Mouse (Mus musculus): ENCODE measurements around the gene E2f2. TPM values are rescaled to one million over a fixed set of nuclear protein-coding genes. Genes with fewer than 3 reads are reported as not detected.

The E2f2 gene
- polyA plus RNA-seq (2015; fragmentation: Nextera tagmentation; extraction: Ambion mirVana) = 7.9 and 8.7 TPM in 2 replicates

DNA sequence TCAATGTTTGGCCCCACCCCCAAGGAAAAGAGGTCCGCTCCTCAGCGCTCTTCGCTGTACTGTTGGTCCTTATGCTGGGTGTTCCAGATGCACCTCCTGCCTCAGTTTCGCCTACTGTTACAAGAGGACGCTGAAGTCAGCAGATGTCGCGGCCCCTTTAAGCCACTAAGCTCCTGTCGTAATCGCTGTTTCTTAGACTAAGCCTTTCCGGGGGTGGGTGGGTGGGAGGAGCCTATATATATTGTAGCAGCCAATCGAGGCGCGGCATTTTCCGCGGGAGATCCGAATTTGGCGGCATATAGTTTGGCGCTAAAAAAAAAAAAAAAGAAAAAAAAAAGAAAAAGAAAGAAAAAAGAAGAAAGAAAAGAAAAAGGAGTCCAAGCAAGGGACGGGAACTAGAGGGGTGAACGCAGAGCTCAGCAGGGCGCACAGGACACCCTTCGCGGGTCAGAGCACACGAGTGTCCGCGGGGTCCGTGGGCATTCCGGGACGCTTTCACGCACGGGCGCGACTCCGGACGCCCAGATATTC, at the start of gene E2f2:
E2f2 (plus strand) TSS at position 384 of the 531 bp plus-strand sequence.
- WGBS = under 1% methylated on average over 35 of the region's 35 CpGs
- peak; percentile 51; the same call in 1 of the 2 replicates for ATAC-seq (ENCODE audit: low FRiP score, low read depth)
- no peaks in the 10 kb centered on the region for H3K27me3 ChIP-seq

DNA sequence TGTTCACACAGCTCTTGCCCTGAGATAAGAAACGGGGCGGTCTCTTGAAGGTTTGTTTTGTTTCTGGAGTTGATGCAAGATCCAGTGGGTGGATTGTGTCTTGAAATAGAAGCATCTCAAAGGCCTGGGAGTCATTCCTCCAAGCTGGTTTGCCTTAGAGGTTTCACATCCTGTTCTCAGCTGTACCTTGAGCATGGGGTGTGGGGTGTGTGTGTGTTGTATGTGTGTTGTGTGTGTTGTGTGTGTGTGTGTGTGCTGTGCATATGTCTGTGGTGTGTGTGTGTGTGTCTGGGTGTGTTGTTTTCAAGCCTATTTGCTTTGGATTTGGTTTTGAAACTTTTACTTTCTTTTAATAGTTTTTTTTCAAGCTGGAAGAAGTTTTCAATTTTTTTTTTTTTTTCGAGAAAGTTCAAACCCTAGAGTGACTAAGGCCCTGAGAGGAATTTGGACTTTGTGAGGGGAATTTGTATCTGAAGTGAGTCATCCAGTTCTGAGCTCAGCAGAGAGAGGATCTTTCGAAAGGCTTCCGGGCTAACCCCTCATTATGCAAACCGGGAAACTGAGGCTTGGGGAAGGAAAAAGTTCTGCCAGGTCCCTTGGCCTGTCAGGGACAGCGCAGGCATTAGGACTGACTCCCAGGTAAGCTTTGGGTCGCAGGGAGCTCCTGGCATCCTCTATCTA, 48.9 kb upstream of the E2f2 start:
- ATAC-seq (ENCODE audit: low FRiP score, low read depth) = no peak
- Histone ChIP-seq H3K4me3 (no peak overlapping the region), H3K27ac (peak overlapping the region; percentile 29; the same call in 1 of the 2 replicates), H3K27me3 (no peaks in the 10 kb centered on the region), H3K9me3 (no peaks in the 10 kb centered on the region), H3K36me3 (no peaks in the 10 kb centered on the region), H3K9ac (no peak overlapping the region), H3K4me1 (peaks cover 18% of the 10 kb centered on the region), H3K4me2 (replicated peaks) (no peak overlapping the region)
- WGBS = 69% methylated on average over 8 of the region's 8 CpGs

More for the DNA sequence above, at the start of gene E2f2:
- Histone ChIP-seq H3K27ac (peak within 1 kb of the TSS; percentile 65; the same call in 1 of the 2 replicates), H3K9ac (peak within 1 kb of the TSS; percentile 78), H3K36me3 (no peaks in the 10 kb centered on the region), H3K4me1 (peaks cover 46% of the 10 kb centered on the region), H3K4me2 (replicated peaks) (peak within 1 kb of the TSS; percentile 99), H3K4me3 (peak within 1 kb of the TSS; percentile 74), H3K9me3 (no peaks in the 10 kb centered on the region)

GRCm38 (mm10) chr4:136123792-136124161, 48.4 kb upstream of the E2f2 start:
- H3K27me3 ChIP-seq = no peaks in the 10 kb centered on the region
- no peak overlapping the region for H3K4me3 ChIP-seq
- no peaks in the 10 kb centered on the region for H3K36me3 ChIP-seq
- H3K9ac ChIP-seq = no peak overlapping the region
- H3K9me3 ChIP-seq = no peaks in the 10 kb centered on the region
- 90% methylated on average over 3 of the region's 3 CpGs for WGBS
- peaks cover 15% of the 10 kb centered on the region for H3K4me1 ChIP-seq
- H3K4me2 ChIP-seq (replicated peaks) = no peak overlapping the region
- ATAC-seq (ENCODE audit: low FRiP score, low read depth) = no peak
- H3K27ac ChIP-seq = no peak overlapping the region

DNA sequence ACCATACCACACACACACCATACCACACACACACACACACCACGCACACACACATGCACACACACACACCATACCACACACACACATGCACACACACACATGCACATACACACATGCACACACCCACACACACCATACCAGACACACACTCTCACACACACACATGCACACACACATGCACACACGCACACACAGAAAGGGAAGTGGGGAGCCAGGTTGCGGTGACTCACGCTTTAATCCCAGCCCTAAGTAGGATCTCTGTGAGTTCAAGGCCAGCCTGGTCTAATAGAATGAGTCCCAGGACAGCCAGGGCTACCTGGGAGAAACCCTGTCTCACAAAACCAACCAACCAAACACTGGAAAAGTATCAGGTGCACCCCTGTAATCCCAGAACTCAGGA, 47.6 kb upstream of the E2f2 start:
- H3K27me3 ChIP-seq = no peaks in the 10 kb centered on the region
- peaks cover 7% of the 10 kb centered on the region; the same call in 1 of the 2 replicates for H3K4me1 ChIP-seq
- H3K4me3 ChIP-seq = no peak overlapping the region
- no peak overlapping the region for H3K27ac ChIP-seq
- WGBS = 100% methylated on average over 4 of the region's 4 CpGs
- ATAC-seq (ENCODE audit: low FRiP score, low read depth) = no peak
- no peaks in the 10 kb centered on the region for H3K36me3 ChIP-seq
- H3K4me2 ChIP-seq (replicated peaks) = no peak overlapping the region
- peaks cover 4% of the 10 kb centered on the region; the same call in 1 of the 2 replicates for H3K9me3 ChIP-seq
- no peak overlapping the region for H3K9ac ChIP-seq

GRCm38 (mm10) chr4:136125458-136125857, 46.7 kb upstream of the E2f2 start:
- Histone ChIP-seq H3K4me2 (replicated peaks) (no peak overlapping the region), H3K4me1 (no peaks in the 10 kb centered on the region; the same call in 1 of the 2 replicates), H3K27ac (no peak overlapping the region), H3K9me3 (peaks cover 10% of the 10 kb centered on the region; the same call in 1 of the 2 replicates), H3K36me3 (no peaks in the 10 kb centered on the region), H3K4me3 (no peak overlapping the region), H3K27me3 (no peaks in the 10 kb centered on the region), H3K9ac (no peak overlapping the region)
- ATAC-seq (ENCODE audit: low FRiP score, low read depth) = no peak
- 88% methylated on average over 11 of the region's 11 CpGs for WGBS

- H3K9ac ChIP-seq = no peak overlapping the region
- no peak overlapping the region for H3K4me2 ChIP-seq (replicated peaks)
- no peaks in the 10 kb centered on the region for H3K27me3 ChIP-seq
- ATAC-seq (ENCODE audit: low FRiP score, low read depth) = no peak
- H3K9me3 ChIP-seq = peaks cover 10% of the 10 kb centered on the region; the same call in 1 of the 2 replicates
- H3K27ac ChIP-seq = no peak overlapping the region
- H3K4me3 ChIP-seq = no peak overlapping the region
- WGBS = 70% methylated on average over 5 of the region's 5 CpGs
- no peaks in the 10 kb centered on the region; the same call in 1 of the 2 replicates for H3K4me1 ChIP-seq
- no peaks in the 10 kb centered on the region for H3K36me3 ChIP-seq
Observed at GRCm38 (mm10) chr4:136126019-136126418, 46.2 kb upstream of the E2f2 start.

DNA sequence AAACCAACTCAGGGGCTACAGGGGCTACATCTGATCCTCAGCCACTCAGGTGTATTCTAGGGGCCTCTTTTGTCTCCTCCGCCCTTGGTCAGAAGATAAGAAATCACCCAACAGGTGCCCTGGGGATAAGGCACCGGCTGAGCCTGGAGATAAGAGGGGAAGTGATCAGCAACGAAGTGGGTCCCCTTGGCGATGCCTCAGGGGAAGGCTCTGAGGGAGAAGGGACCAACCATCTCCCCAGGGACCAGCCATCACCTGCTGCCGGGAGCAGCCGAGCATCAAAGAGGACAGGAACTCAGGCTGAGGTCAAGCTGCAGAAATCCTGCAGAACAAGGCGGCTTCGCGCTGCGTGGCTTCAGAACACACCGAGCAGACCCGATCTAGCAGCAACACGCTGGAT, 44.5 kb upstream of the E2f2 start:
- H3K4me1 ChIP-seq = peaks cover 1% of the 10 kb centered on the region
- no peaks in the 10 kb centered on the region for H3K36me3 ChIP-seq
- ATAC-seq (ENCODE audit: low FRiP score, low read depth) = no peak
- H3K4me2 ChIP-seq (replicated peaks) = no peak overlapping the region
- no peak overlapping the region for H3K4me3 ChIP-seq
- no peaks in the 10 kb centered on the region for H3K27me3 ChIP-seq
- no peak overlapping the region for H3K9ac ChIP-seq
- no peak overlapping the region for H3K27ac ChIP-seq
- H3K9me3 ChIP-seq = peaks cover 10% of the 10 kb centered on the region; the same call in 1 of the 2 replicates
- 62% methylated on average over 13 of the region's 13 CpGs for WGBS

- no peak overlapping the region for H3K4me2 ChIP-seq (replicated peaks)
- H3K9ac ChIP-seq = no peak overlapping the region
- WGBS = 82% methylated on average over 1 of the region's 1 CpGs
- peaks cover 10% of the 10 kb centered on the region; the same call in 1 of the 2 replicates for H3K9me3 ChIP-seq
- H3K27ac ChIP-seq = no peak overlapping the region
- H3K4me1 ChIP-seq = peaks cover 19% of the 10 kb centered on the region
- no peak overlapping the region for H3K4me3 ChIP-seq
- no peaks in the 10 kb centered on the region for H3K36me3 ChIP-seq
- no peaks in the 10 kb centered on the region for H3K27me3 ChIP-seq
- ATAC-seq (ENCODE audit: low FRiP score, low read depth) = no peak
Observed at GRCm38 (mm10) chr4:136129842-136130241, 42.4 kb upstream of the E2f2 start.

DNA sequence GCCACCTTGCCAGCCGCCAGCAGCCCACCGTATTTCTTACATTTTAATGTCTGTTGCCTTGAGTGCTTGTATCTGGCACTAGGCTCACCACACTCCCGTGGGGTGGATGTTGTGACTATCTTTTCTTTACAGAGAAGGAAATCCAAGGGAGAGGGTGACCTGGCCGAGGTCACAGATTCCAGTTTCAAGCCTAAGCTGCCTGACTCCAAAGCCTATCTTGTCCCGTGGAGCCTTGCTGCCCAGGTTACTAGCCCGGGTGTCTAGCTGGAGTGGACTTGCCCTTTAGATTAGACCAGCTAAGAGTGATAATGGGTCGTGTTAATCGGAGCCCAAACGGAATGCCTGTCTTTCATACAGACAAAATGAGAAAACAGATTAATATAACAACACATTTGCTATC, 38.4 kb upstream of the E2f2 start:
- Histone ChIP-seq H3K36me3 (no peaks in the 10 kb centered on the region), H3K9me3 (peaks cover 10% of the 10 kb centered on the region; the same call in 1 of the 2 replicates), H3K27me3 (no peaks in the 10 kb centered on the region), H3K4me1 (peaks cover 56% of the 10 kb centered on the region), H3K27ac (peak overlapping the region; percentile 100), H3K9ac (peak overlapping the region; percentile 76), H3K4me3 (peak overlapping the region; percentile 45; the same call in 1 of the 2 replicates), H3K4me2 (replicated peaks) (peak overlapping the region; percentile 80)
- ATAC-seq (ENCODE audit: low FRiP score, low read depth) = no peak
- WGBS = 31% methylated on average over 9 of the region's 9 CpGs

DNA sequence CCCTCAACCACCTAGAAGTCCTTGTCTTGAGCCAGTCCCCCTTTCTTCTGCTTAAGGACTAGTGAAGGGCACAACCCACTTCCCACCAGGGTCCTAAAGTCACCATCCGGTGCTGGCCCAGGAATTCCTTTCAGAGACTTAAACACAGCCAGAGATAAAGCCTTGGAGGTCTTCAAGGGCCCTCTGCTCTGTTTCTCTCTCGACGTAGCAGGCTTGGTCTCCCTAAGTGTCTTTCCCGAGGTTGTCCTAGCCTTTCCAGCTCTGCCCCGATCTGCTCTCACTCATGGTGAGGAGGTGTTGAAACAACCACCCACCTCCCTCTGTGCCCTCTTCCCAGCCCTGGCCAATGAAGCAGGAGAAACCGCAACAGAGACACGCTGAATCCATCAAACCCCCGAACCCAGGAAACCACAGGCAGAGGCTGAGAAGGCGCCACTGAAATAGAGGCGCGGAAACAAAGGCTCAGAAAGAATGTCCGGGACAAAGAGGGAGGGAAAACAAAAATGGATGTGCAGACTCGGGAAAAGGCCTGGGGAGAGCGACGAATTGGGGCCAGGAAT, 37.7 kb upstream of the E2f2 start:
- Histone ChIP-seq H3K9ac (peak overlapping the region; percentile 76), H3K4me3 (peak overlapping the region; percentile 45), H3K36me3 (no peaks in the 10 kb centered on the region), H3K4me1 (peaks cover 63% of the 10 kb centered on the region), H3K27me3 (no peaks in the 10 kb centered on the region), H3K27ac (peak overlapping the region; percentile 100), H3K9me3 (peaks cover 6% of the 10 kb centered on the region; the same call in 1 of the 2 replicates), H3K4me2 (replicated peaks) (peak overlapping the region; percentile 80)
- under 1% methylated on average over 15 of the region's 15 CpGs for WGBS
- ATAC-seq (ENCODE audit: low FRiP score, low read depth) = peak; percentile 16; the same call in 1 of the 2 replicates

- H3K27me3 ChIP-seq = no peaks in the 10 kb centered on the region
- peak overlapping the region; percentile 80 for H3K4me2 ChIP-seq (replicated peaks)
- peak overlapping the region; percentile 45 for H3K4me3 ChIP-seq
- H3K36me3 ChIP-seq = no peaks in the 10 kb centered on the region
- 1% methylated on average over 48 of the region's 50 CpGs for WGBS
- H3K4me1 ChIP-seq = peaks cover 68% of the 10 kb centered on the region
- peak; percentile 69 for ATAC-seq (ENCODE audit: low FRiP score, low read depth)
- H3K9me3 ChIP-seq = no peaks in the 10 kb centered on the region
- peak overlapping the region; percentile 100 for H3K27ac ChIP-seq
- peak overlapping the region; percentile 76 for H3K9ac ChIP-seq
Observed at GRCm38 (mm10) chr4:136134978-136135873, 37.0 kb upstream of the E2f2 start.

Data from limb, embryonic 13.5 days (tissue).